Mouse (Mus musculus) lung, adult 2 months (tissue): ENCODE data around the gene Ugt1a9. TPM values are rescaled to one million over a fixed set of nuclear protein-coding genes. Genes with fewer than 3 reads are reported as not detected.
"Not testable (repeated sequence)": the region's sequence is repeated elsewhere in the genome, so short reads cannot be mapped to it uniquely, and the experiment has no call there.

Experiments
- DNase-seq: peaks from one replicate; pipeline ENCODE4 v3.0.0; 2022
- H3K4me1 ChIP-seq: fragments of 200-500 bp; 2 replicates; pipeline ENCODE4 v1.6.1; 2011; ENCODE audit warnings: low read length; ENCODE audit not compliant: control insufficient read depth, insufficient read depth
- H3K4me3 ChIP-seq: fragments of 200-500 bp; replicated peaks from 2 replicates; pipeline ENCODE3; 2011; ENCODE audit warnings: low read depth, mild to moderate bottlenecking, control low read depth, low read length; ENCODE audit errors: extremely low read depth
- CTCF ChIP-seq: fragments of 200-500 bp; IDR thresholded peaks from 2 replicates; pipeline ENCODE4 v1.5.1; 2011; ENCODE audit warnings: mild to moderate bottlenecking, low read length, control low read depth; ENCODE audit not compliant: insufficient read depth
- POLR2A ChIP-seq: fragments of 200-500 bp; IDR thresholded peaks from 2 replicates; pipeline ENCODE4 v1.6.1; 2011; ENCODE audit warnings: low read depth, mild to moderate bottlenecking, control low read depth, low read length, borderline replicate concordance; ENCODE audit errors: extremely low read depth
- WGBS: fragments of 180-500 bp; shearing (Covaris S2); methylation state at CpG from one replicate; pipeline ENCODE4 v1.1.7; 2018; 5-methylcytosine and 5-hydroxymethylcytosine counted together
- polyA plus RNA-seq: library from polyadenylated mRNA; depleted of rRNA; stranded (reverse); fragments of >200 nt; gene quantifications from 2 replicates; pipeline ENCODE4 v1.2.3, GENCODE M21; 2012; rRNA removed

Gene Ugt1a9
- 0.09 TPM in 1 of 2 replicates, not detected in the other for polyA plus RNA-seq

GRCm38 (mm10) chr1:88070495-88070894, at the start of gene Ugt1a9:
Gene Ugt1a9 (plus strand): TSS chr1:88070800.
- 60% methylated on average over 2 of the region's 2 CpGs for WGBS
- no peak for TF ChIP-seq POLR2A
- no peak for TF ChIP-seq CTCF
- DNase-seq = no peak
- H3K4me1 ChIP-seq = no peaks in the 10 kb centered on the region
- no peak within 1 kb of the TSS for H3K4me3 ChIP-seq

- H3K4me1 ChIP-seq, H3K4me3 ChIP-seq, DNase-seq: not testable (repeated sequence)
- 51% methylated on average over 3 of the region's 3 CpGs for WGBS
Measured at GRCm38 (mm10) chr1:88025244-88025643, 45.4 kb upstream of the Ugt1a9 start.

- not testable (repeated sequence) for DNase-seq, H3K4me3 ChIP-seq, H3K4me1 ChIP-seq
- 76% methylated on average over 2 of the region's 2 CpGs for WGBS
Measured at GRCm38 (mm10) chr1:88043044-88043443, 27.6 kb upstream of the Ugt1a9 start.

GRCm38 (mm10) chr1:88044832-88045437, 25.7 kb upstream of the Ugt1a9 start:
- DNase-seq, H3K4me3 ChIP-seq, H3K4me1 ChIP-seq: not testable (repeated sequence)
- WGBS = 54% methylated on average over 4 of the region's 5 CpGs

GRCm38 (mm10) chr1:88047408-88047807, 23.2 kb upstream of the Ugt1a9 start:
- H3K4me3 ChIP-seq, DNase-seq, H3K4me1 ChIP-seq: not testable (repeated sequence)
- WGBS = 92% methylated on average over 2 of the region's 2 CpGs

DNA sequence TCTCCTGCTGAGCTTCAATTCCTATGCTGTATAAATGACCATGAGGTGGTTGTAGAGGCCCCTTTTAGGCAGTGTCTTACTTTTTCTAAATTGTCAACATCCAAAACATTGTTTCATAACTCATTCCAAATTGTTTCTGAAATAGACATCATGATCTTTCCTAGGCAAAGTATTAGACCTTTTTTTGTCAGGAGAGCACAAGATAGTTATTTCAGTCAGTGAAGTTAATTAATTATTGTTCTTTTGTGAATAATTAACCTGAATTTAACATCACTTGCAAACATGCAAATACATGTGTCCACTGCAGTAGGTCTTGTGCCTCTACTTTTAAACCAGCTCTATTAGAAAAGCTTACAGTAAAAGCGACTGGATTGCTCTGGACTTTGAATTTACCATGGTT, 15.5 kb upstream of the Ugt1a9 start, which contains the start of gene Ugt1a10:
TSS of gene Ugt1a10 (plus strand) at position 301 of the 400 bp plus-strand sequence.
- no peak for TF ChIP-seq CTCF
- TF ChIP-seq POLR2A = no peak
- Histone ChIP-seq H3K4me1 (no peaks in the 10 kb centered on the region), H3K4me3 (no peak within 1 kb of the TSS)
- 85% methylated on average over 1 of the region's 1 CpGs for WGBS
- DNase-seq = no peak

GRCm38 (mm10) chr1:88066472-88067102, 4.0 kb upstream of the Ugt1a9 start:
- H3K4me1 ChIP-seq, H3K4me3 ChIP-seq, DNase-seq: not testable (repeated sequence)
- WGBS = 63% methylated on average over 1 of the region's 2 CpGs

GRCm38 (mm10) chr1:88070902-88071301, 302 bp downstream of the Ugt1a9 start:
- no peak for TF ChIP-seq CTCF
- TF ChIP-seq POLR2A = no peak
- Histone ChIP-seq H3K4me1 (no peaks in the 10 kb centered on the region), H3K4me3 (no peak overlapping the region)
- WGBS = 67% methylated on average over 4 of the region's 4 CpGs
- no peak for DNase-seq

GRCm38 (mm10) chr1:88074471-88074870, 3.9 kb downstream of the Ugt1a9 start:
- TF ChIP-seq POLR2A = no peak
- TF ChIP-seq CTCF = no peak
- WGBS = 70% methylated on average over 2 of the region's 2 CpGs
- no peaks in the 10 kb centered on the region for H3K4me1 ChIP-seq
- H3K4me3 ChIP-seq = no peak overlapping the region
- no peak for DNase-seq

- H3K4me3 ChIP-seq = no peak overlapping the region
- TF ChIP-seq POLR2A (no peak), CTCF (no peak)
- 89% methylated on average over 1 of the region's 1 CpGs for WGBS
- H3K4me1 ChIP-seq = no peaks in the 10 kb centered on the region
- no peak for DNase-seq
Measured at GRCm38 (mm10) chr1:88077128-88077527, 6.5 kb downstream of the Ugt1a9 start.

DNA sequence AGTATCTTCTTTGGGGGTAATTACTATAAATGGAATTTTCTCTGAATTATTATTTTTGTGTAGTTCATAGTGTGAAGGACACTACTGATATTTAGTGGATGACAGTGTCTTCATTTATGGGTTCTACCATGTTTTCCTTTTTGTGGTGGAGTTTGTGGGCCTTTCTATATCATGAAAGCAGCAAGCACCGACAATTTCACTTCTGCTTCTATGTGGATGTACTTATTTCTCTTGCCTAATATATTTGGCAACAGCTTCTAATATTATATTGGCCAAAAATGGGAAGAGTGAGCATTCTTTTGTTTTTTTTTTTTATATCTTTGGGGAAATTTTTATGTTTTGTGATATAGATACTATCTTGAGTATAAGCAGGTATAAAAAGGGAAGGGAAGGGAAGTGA, 11.1 kb downstream of the Ugt1a9 start:
- H3K4me1 ChIP-seq = no peaks in the 10 kb centered on the region
- TF ChIP-seq POLR2A = no peak
- no peak for TF ChIP-seq CTCF
- H3K4me3 ChIP-seq = no peak overlapping the region
- 76% methylated on average over 1 of the region's 1 CpGs for WGBS
- DNase-seq = no peak
